Comparison of ENCODE assay signal across 8 mouse cellular contexts in the genomic region with DNA sequence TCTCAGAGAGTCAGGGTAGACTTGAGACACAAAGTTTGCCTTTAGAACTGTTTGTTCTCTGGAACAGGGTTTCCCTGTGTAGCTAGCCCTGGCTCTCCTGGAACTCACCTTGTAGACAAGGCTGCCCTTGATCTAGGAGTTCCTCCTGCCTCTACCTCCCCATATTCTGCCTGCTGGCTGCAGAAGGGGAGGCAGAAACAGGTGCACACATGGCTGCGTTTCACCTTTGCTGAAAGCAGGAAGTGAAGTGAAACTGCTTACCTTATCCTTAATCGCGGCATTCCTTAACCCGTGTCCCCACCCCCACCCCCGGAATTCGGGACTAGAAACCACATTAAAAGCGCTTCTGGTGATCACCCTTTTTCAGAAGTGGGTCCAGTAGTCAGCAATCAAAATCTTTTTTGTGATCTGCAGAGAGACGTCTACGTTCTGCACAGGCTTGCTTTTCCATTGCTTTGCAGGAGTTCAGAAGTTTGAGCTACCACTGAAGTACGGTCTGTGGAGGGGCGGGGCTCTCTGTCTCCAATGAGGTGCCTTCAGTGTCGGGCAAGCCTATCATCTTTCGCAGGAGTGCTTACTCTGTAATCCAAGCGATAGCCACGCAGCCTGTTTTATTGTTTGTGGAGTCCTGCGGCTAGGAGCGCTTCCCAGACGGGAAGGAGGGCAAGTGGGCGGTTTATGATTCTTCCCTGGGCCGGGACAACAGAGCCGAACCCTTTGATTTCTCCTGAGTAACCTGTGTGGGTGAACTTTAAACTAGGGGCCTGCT.
DNase-seq lines count a peak whose midpoint lies in the region; ATAC-seq and TF ChIP-seq lines count a peak whose summit lies in the region.

No protein-coding gene starts in this region.

- H3K9ac ChIP-seq in embryonic facial prominence, embryonic 14.5 days (ENCODE audit: low read depth, low read length): peak overlapping the region; percentile 63
- H3K9ac ChIP-seq in limb, embryonic 14.5 days (ENCODE audit: low read depth, low read length, severe bottlenecking): peak overlapping the region; percentile 59
- H3K9ac ChIP-seq in midbrain, embryonic 15.5 days: peak overlapping the region; percentile 65

- peaks cover 18% of the 10 kb centered on the region for H3K4me1 ChIP-seq in embryonic facial prominence, embryonic 14.5 days (ENCODE audit: control insufficient read depth, insufficient read depth, low read length)
- H3K4me1 ChIP-seq in kidney, adult 2 months (ENCODE audit: control insufficient read depth, insufficient read depth, low read length): peaks cover 21% of the 10 kb centered on the region
- peaks cover 32% of the 10 kb centered on the region for H3K4me1 ChIP-seq in limb, embryonic 14.5 days (ENCODE audit: control insufficient read depth, insufficient read depth, low read length)
- peaks cover 42% of the 10 kb centered on the region for H3K4me1 ChIP-seq in midbrain, embryonic 15.5 days

- peak overlapping the region; percentile 58 for H3K4me2 ChIP-seq in embryonic facial prominence, embryonic 14.5 days (ENCODE audit: low read depth, low read length)
- peak overlapping the region; percentile 85 for H3K4me2 ChIP-seq in limb, embryonic 14.5 days (replicated peaks; ENCODE audit: low read depth, low read length, severe bottlenecking)
- peak overlapping the region; percentile 75 for H3K4me2 ChIP-seq in midbrain, embryonic 15.5 days

- no peaks in the 10 kb centered on the region for H3K27me3 ChIP-seq in C2C12 (ENCODE audit: control insufficient read depth, insufficient read depth, insufficient read length)
- H3K27me3 ChIP-seq in embryonic facial prominence, embryonic 14.5 days (replicated peaks; ENCODE audit: control insufficient read depth, insufficient read depth, low read length): no peaks in the 10 kb centered on the region
- H3K27me3 ChIP-seq in kidney, adult 2 months (replicated peaks; ENCODE audit: control insufficient read depth, insufficient read depth, low read length): no peaks in the 10 kb centered on the region
- no peaks in the 10 kb centered on the region for H3K27me3 ChIP-seq in limb, embryonic 14.5 days (ENCODE audit: control insufficient read depth, insufficient read depth, low read length)
- no peaks in the 10 kb centered on the region for H3K27me3 ChIP-seq in midbrain, embryonic 15.5 days (replicated peaks)

- no peak for TF ChIP-seq POLR2A in kidney, adult 2 months (IDR thresholded peaks at IDR 0.05; ENCODE audit: low read depth, low read length)
- peak; percentile 57; the same call in 1 of the 2 replicates for TF ChIP-seq POLR2A in limb, embryonic 14.5 days (IDR thresholded peaks at IDR 0.05; ENCODE audit: borderline replicate concordance, extremely low read depth, insufficient read depth, insufficient read length)

- WGBS in embryonic facial prominence, embryonic 14.5 days: 0% methylated on average over 21 of the region's 21 CpGs
- under 1% methylated on average over 21 of the region's 21 CpGs for WGBS in kidney, adult 2 months
- WGBS in limb, embryonic 14.5 days: under 1% methylated on average over 21 of the region's 21 CpGs
- WGBS in midbrain, embryonic 15.5 days: under 1% methylated on average over 21 of the region's 21 CpGs

- H3K27ac ChIP-seq in embryonic facial prominence, embryonic 14.5 days (replicated peaks; ENCODE audit: low read depth, low read length): peak overlapping the region; percentile 64
- peak overlapping the region; percentile 78 for H3K27ac ChIP-seq in kidney, adult 2 months (ENCODE audit: insufficient read depth, low read depth, low read length)
- peak overlapping the region; percentile 34 for H3K27ac ChIP-seq in limb, embryonic 14.5 days (replicated peaks; ENCODE audit: low read depth, low read length)
- H3K27ac ChIP-seq in midbrain, embryonic 15.5 days: peak overlapping the region; percentile 60

- H3K4me3 ChIP-seq in C2C12 (ENCODE audit: insufficient read depth, poor library complexity, severe bottlenecking): peak overlapping the region; percentile 23
- H3K4me3 ChIP-seq in embryonic facial prominence, embryonic 14.5 days (ENCODE audit: low read depth, low read length): peak overlapping the region; percentile 44
- H3K4me3 ChIP-seq in kidney, adult 2 months (ENCODE audit: insufficient read depth, low read depth, low read length): peak overlapping the region; percentile 56
- H3K4me3 ChIP-seq in limb, embryonic 14.5 days (replicated peaks; ENCODE audit: low read length): peak overlapping the region; percentile 40
- H3K4me3 ChIP-seq in midbrain, embryonic 15.5 days: peak overlapping the region; percentile 63

- H3K79me2 ChIP-seq in C2C12 (ENCODE audit: control insufficient read depth, insufficient read depth): no peaks in the 10 kb centered on the region

- no peaks in the 10 kb centered on the region for H3K36me3 ChIP-seq in C2C12 (ENCODE audit: control insufficient read depth, insufficient read depth)
- no peaks in the 10 kb centered on the region for H3K36me3 ChIP-seq in embryonic facial prominence, embryonic 14.5 days (ENCODE audit: control insufficient read depth, insufficient read depth, low read length)
- H3K36me3 ChIP-seq in kidney, adult 2 months (ENCODE audit: control insufficient read depth, insufficient read depth, low read length): no peaks in the 10 kb centered on the region
- H3K36me3 ChIP-seq in limb, embryonic 14.5 days (ENCODE audit: control insufficient read depth, insufficient read depth, low read length): no peaks in the 10 kb centered on the region
- H3K36me3 ChIP-seq in midbrain, embryonic 15.5 days (replicated peaks): no peaks in the 10 kb centered on the region

- no peak for TF ChIP-seq CTCF in C2C12 (IDR thresholded peaks at IDR 0.05; ENCODE audit: control insufficient read depth, insufficient read depth, insufficient read length)
- no peak for TF ChIP-seq CTCF in kidney, adult 2 months (conservative IDR thresholded peaks at IDR 0.05; ENCODE audit: insufficient read depth, insufficient read length, low read depth, low read length)

- DNase-seq in adrenal gland, postnatal 4 days (ENCODE audit: low spot score in 2 of 2): peak; percentile 31 to 43
- DNase-seq in embryonic facial prominence, embryonic 14.5 days (ENCODE audit: low spot score): peak; percentile 97
- peak; percentile 85 to 86 for DNase-seq in heart, adult 9 months (ENCODE audit: low spot score in 2 of 2)
- DNase-seq in kidney, adult 2 months: peak; percentile 96
- DNase-seq in limb, embryonic 14.5 days (ENCODE audit: low spot score): peak; percentile 91
- DNase-seq in telencephalon, adult 2 months (ENCODE audit: low read depth, low spot score): peak; percentile 33

- ATAC-seq in embryonic facial prominence, embryonic 14.5 days (ENCODE audit: low read depth): peak; percentile 95
- ATAC-seq in limb, embryonic 14.5 days (ENCODE audit: low FRiP score, low read depth): peak; percentile 92
- ATAC-seq in midbrain, embryonic 15.5 days (replicated peaks): peak; percentile 94

- H3K79me3 ChIP-seq in C2C12 (ENCODE audit: low read depth): no peaks in the 10 kb centered on the region

- no peaks in the 10 kb centered on the region for H3K9me3 ChIP-seq in embryonic facial prominence, embryonic 14.5 days (ENCODE audit: control insufficient read depth, low read length)
- H3K9me3 ChIP-seq in limb, embryonic 14.5 days (ENCODE audit: control insufficient read depth, low read length): no peaks in the 10 kb centered on the region
- H3K9me3 ChIP-seq in midbrain, embryonic 15.5 days: no peaks in the 10 kb centered on the region

- no peak overlapping the region for H3ac ChIP-seq in C2C12 (ENCODE audit: control insufficient read depth, insufficient read length, low read depth)

TF ChIP-seq in C2C12, 6 proteins besides CTCF, POLR2A, EP300 and RAD21:
- TF ChIP-seq MYOD1 (IDR thresholded peaks at IDR 0.05; ENCODE audit: control insufficient read depth, insufficient read length, low read depth) (no peak), MAX (IDR thresholded peaks at IDR 0.05) (no peak), USF1 (IDR thresholded peaks at IDR 0.05; ENCODE audit: low read depth) (no peak), CEBPB (IDR thresholded peaks at IDR 0.05; ENCODE audit: low read depth) (no peak), FOSL1 (IDR thresholded peaks at IDR 0.05; ENCODE audit: insufficient read depth, low read length, poor library complexity, severe bottlenecking) (no peak), MYOG (IDR thresholded peaks at IDR 0.05; ENCODE audit: control insufficient read depth, extremely low read depth, insufficient read length) (no peak)
TF ChIP-seq in C2C12: peak in this region for 0.

Comparison
In these comparisons a context has a peak if more than half of its experiments do, and no peak if none do; other contexts are left out.
1. Peak in every context shown above with its lines: DNase-seq, ATAC-seq, H3K4me3 ChIP-seq and H3K27ac ChIP-seq.
2. DNase-seq: peak in every context shown above with its lines; median percentile 97 in embryonic facial prominence, embryonic 14.5 days; 96 in kidney, adult 2 months; 91 in limb, embryonic 14.5 days; 86 in heart, adult 9 months; 37 in adrenal gland, postnatal 4 days; 33 in telencephalon, adult 2 months.